21 mouse cellular contexts compared by ENCODE assay signal in genomic region chr12:55859409-55860349, GRCm38 (mm10). TPM values are rescaled to one million over a fixed set of nuclear protein-coding genes. Genes with fewer than 3 reads are reported as not detected.
DNase-seq lines count a peak whose midpoint lies in the region; ATAC-seq and TF ChIP-seq lines count a peak whose summit lies in the region.
"Had no signal": no experiment of that assay in that cellular context is flagged by ENCODE, and none has a peak within 500 bp of the region (broad histone marks: within the 10 kb centered on the region; RNA-seq: fewer than 3 reads in every experiment).

No protein-coding gene starts in this region.

- peaks cover 11 to 24% of the 10 kb centered on the region in 2 experiments for H3K4me1 ChIP-seq in liver, embryonic 14.5 days (replicated peaks; ENCODE audit: control insufficient read depth in 2 of 2, insufficient read depth in 2 of 2, low read length in 1 of 2)
- H3K4me1 ChIP-seq: embryonic facial prominence, embryonic 13.5 days; hindbrain, embryonic 12.5 days had no signal

- whole genome bisulfite sequencing in liver, embryonic 14.5 days (ENCODE audit: insufficient replicate concordance): 61% methylated on average over 17 of the region's 17 CpGs

- peak; percentile 86 for ATAC-seq in liver, embryonic 14.5 days (ENCODE audit: insufficient read depth)
- 0 out of 2 replicates have a peak, but pooled peaks have one; percentile 34 for ATAC-seq in megakaryocyte progenitor cell, adult 5-6 weeks (replicated peaks; ENCODE audit: poor library complexity)
- ATAC-seq in erythroblast, adult 5-6 weeks (replicated peaks; ENCODE audit: low FRiP score, poor library complexity, severe bottlenecking): no peak
- ATAC-seq: forebrain, embryonic 14.5 days; hindbrain, embryonic 16.5 days had no signal

- peak; percentile 54 for DNase-seq in c-Kit-positive CD71-positive TER-119-negative erythroid progenitor cells, embryonic 14.5 days (ENCODE audit: low read depth)
- peak; percentile 32 for DNase-seq in liver
- no peak for DNase-seq in liver, embryonic 14.5 days (ENCODE audit: low read depth in 3 of 3, low spot score in 3 of 3)
- DNase-seq in urinary bladder, adult 18-20 months (ENCODE audit: low spot score in 2 of 2): no peak
- DNase-seq in embryo, embryonic 11 days: no peak
- DNase-seq: adrenal gland, adult 2 months; adrenal gland, postnatal 25 days; cerebellum, adult 11 months; cerebellum, adult 8-10 months; cerebellum, postnatal 14 days; gastrocnemius, adult 2 months; gastrocnemius, postnatal 25 days; heart, postnatal 10 days; heart, postnatal 4 days had no signal

- H3K27ac ChIP-seq in liver, embryonic 14.5 days: peak overlapping the region; percentile 53
- H3K27ac ChIP-seq: embryonic facial prominence, embryonic 13.5 days; gastrocnemius, adult 2 months; hindbrain, embryonic 12.5 days had no signal

- peak overlapping the region; percentile 31; the same call in 1 of the 2 replicates for H3K9ac ChIP-seq in liver, embryonic 14.5 days (replicated peaks)
- H3K9ac ChIP-seq: embryonic facial prominence, embryonic 13.5 days; hindbrain, embryonic 12.5 days had no signal

- no peak for TF ChIP-seq CTCF in liver, embryonic 14.5 days (IDR thresholded peaks at IDR 0.05; ENCODE audit: low read depth)

- peaks cover 8% of the 10 kb centered on the region for H3K36me3 ChIP-seq in liver, embryonic 14.5 days (replicated peaks; ENCODE audit: control insufficient read depth, insufficient read depth, low read depth)

- no peaks in the 10 kb centered on the region for H3K27me3 ChIP-seq in liver, embryonic 14.5 days (ENCODE audit: control insufficient read depth, insufficient read depth, low read length)
- H3K27me3 ChIP-seq: CH12.LX; embryonic facial prominence, embryonic 13.5 days; hindbrain, embryonic 12.5 days had no signal

- peak overlapping the region; percentile 38 for H3K4me2 ChIP-seq in liver, embryonic 14.5 days (ENCODE audit: low read depth)
- H3K4me2 ChIP-seq: embryonic facial prominence, embryonic 13.5 days; hindbrain, embryonic 12.5 days had no signal

- no peaks in the 10 kb centered on the region for H3K9me3 ChIP-seq in liver, embryonic 14.5 days (ENCODE audit: control insufficient read depth, low read length)

- no peak for TF ChIP-seq EP300 in liver, embryonic 14.5 days (IDR thresholded peaks at IDR 0.05; ENCODE audit: low read depth)

- no peak overlapping the region for H3K4me3 ChIP-seq in liver, embryonic 14.5 days (ENCODE audit: insufficient read depth in 1 of 2, low read depth in 2 of 2, low read length in 2 of 2)
- H3K4me3 ChIP-seq: embryonic facial prominence, embryonic 13.5 days; gastrocnemius, adult 2 months; hindbrain, embryonic 12.5 days had no signal

RNA-seq across cellular contexts. Expression of gene Brms1l, which starts 23.6 kb away (rescaled TPM):
- polyA plus RNA-seq in liver, embryonic 14.5 days (2012; rRNA removed): 8.4 and 19.0 TPM in 2 replicates
- 11.1 and 13.3 TPM in 2 replicates for polyA plus RNA-seq in liver, embryonic 14.5 days (2014; fragmentation: Nextera tagmentation; extraction: Ambion mirVana)
- 10.9 and 12.2 TPM in 2 replicates for total RNA-seq in megakaryocyte progenitor cell, adult 5-6 weeks (2015)
- 14.5 and 18.3 TPM in 2 replicates for total RNA-seq in megakaryocyte progenitor cell, adult 5-6 weeks (2017)
- total RNA-seq in erythroblast, adult 5-6 weeks (2015; ENCODE audit: low replicate concordance): 7.7 and 11.0 TPM in 2 replicates
- 4.3 and 14.5 TPM in 2 replicates for total RNA-seq in erythroblast, adult 5-6 weeks (2017; ENCODE audit: low replicate concordance)

RNA-seq across cellular contexts. Expression of gene Ralgapa1, which starts 38.7 kb away (rescaled TPM):
- 7.1 and 8.8 TPM in 2 replicates for polyA plus RNA-seq in liver, embryonic 14.5 days (2012; rRNA removed)
- polyA plus RNA-seq in liver, embryonic 14.5 days (2014; fragmentation: Nextera tagmentation; extraction: Ambion mirVana): 4.3 and 4.4 TPM in 2 replicates
- total RNA-seq in megakaryocyte progenitor cell, adult 5-6 weeks (2015): 47.6 and 64.8 TPM in 2 replicates
- total RNA-seq in megakaryocyte progenitor cell, adult 5-6 weeks (2017): 29.3 and 36.7 TPM in 2 replicates
- 25.2 and 30.5 TPM in 2 replicates for total RNA-seq in erythroblast, adult 5-6 weeks (2015; ENCODE audit: low replicate concordance)
- 9.6 and 12.5 TPM in 2 replicates for total RNA-seq in erythroblast, adult 5-6 weeks (2017; ENCODE audit: low replicate concordance)

Comparison
In these comparisons a context has a peak if more than half of its experiments do, and no peak if none do; other contexts are left out.
1. DNase-seq: peak in c-Kit-positive CD71-positive TER-119-negative erythroid progenitor cells, embryonic 14.5 days (single experiment) and liver (single experiment); none in liver, embryonic 14.5 days (0 of 3), urinary bladder, adult 18-20 months (0 of 2) and embryo, embryonic 11 days (single experiment).